Mouse (Mus musculus): ENCODE measurements around the gene Fgfr3. TPM values are rescaled to one million over a fixed set of nuclear protein-coding genes. Genes with fewer than 3 reads are reported as not detected.

Fgfr3 gene
- polyA plus RNA-seq, 1 experiment from 2014 or later: 58.5 TPM

DNA sequence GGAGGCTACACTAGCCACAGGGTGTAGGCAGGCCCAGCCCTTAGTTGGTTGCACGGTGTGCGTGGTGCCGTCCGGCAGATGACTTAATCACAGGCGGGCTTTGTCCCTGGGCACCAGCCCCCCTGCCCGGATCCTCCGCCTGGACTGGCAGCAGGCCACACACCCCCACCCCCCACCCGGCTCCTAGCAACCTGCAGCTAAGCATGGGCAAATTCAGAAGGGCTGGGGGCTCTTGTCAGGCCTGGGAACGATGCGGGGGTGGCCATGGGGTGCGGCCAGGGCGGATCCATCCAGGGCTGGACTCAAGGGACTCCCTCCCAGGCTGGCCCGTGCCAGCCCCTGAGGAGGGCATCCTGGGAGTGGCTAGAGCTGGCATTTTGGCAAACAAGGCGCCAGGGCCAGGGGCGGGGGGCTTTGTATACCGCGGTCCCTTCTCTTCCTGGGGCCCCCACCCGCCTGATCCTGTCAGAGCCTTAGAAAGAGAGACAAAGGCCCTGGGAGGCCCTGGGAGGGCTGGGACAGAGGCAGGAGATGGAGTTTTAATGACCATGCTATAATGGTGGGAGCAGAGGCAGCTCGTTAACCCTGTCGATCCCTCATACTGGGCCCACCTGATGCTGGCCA lies 32.1 kb upstream of the Fgfr3 start:
- Histone ChIP-seq H3K4me1 (peaks cover 63% of the 10 kb centered on the region), H3K9ac (peak overlapping the region; percentile 34), H3K4me3 (no peak overlapping the region), H3K9me3 (no peaks in the 10 kb centered on the region), H3K4me2 (replicated peaks) (peak overlapping the region; percentile 45), H3K36me3 (no peaks in the 10 kb centered on the region), H3K27me3 (replicated peaks) (peaks cover 16% of the 10 kb centered on the region), H3K27ac (peak overlapping the region; percentile 28; the same call in 1 of the 2 replicates)
- peak; percentile 86 for ATAC-seq (ENCODE audit: low FRiP score, low read depth)
- 16% methylated on average over 20 of the region's 20 CpGs for WGBS

DNA sequence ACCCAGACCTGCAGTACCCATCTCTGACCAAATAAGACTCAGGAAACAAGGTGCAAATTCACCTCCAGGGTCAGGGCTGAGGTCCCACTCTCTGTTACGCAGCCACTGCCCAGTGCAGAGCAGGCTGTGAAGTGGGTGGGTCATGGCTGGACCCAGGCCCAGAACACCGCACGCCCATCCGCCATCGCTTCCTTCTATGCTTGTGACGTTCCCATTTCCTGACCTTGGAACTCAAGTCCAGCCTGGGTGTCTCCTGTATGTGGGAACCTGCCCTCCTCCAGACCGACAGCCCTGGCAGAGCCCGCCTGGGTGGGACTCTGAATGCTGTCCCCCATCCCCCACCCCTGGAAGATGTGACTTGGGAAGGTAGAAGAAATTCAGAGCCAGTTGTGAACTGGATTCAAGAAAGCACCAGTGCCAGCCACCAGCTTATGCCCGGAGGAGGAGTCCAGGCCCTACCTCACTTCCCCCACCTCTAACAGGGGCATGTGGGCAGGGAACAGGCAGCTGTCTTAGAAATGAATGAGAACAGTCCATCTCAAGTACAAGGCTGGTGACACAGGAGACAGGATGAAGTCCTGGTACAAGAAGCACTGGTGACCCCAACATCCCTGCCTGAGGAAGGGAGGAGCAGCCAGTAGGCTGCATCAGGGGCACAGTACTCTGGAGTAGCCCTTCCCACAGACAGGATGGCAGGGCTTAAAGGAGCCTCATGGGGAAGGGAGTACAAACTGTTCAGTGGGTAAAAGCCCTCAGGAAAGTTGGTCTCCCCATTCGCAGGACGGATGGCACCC lies 31.4 kb upstream of the Fgfr3 start:
- 52% methylated on average over 11 of the region's 11 CpGs for WGBS
- no peak for ATAC-seq (ENCODE audit: low FRiP score, low read depth)
- H3K27me3 ChIP-seq (replicated peaks): peaks cover 23% of the 10 kb centered on the region
- no peaks in the 10 kb centered on the region for H3K36me3 ChIP-seq
- H3K4me3 ChIP-seq: no peak overlapping the region
- peaks cover 70% of the 10 kb centered on the region for H3K4me1 ChIP-seq
- H3K4me2 ChIP-seq (replicated peaks): peak overlapping the region; percentile 45
- no peak overlapping the region for H3K9ac ChIP-seq
- peak overlapping the region; percentile 26; the same call in 1 of the 2 replicates for H3K27ac ChIP-seq
- H3K9me3 ChIP-seq: no peaks in the 10 kb centered on the region

DNA sequence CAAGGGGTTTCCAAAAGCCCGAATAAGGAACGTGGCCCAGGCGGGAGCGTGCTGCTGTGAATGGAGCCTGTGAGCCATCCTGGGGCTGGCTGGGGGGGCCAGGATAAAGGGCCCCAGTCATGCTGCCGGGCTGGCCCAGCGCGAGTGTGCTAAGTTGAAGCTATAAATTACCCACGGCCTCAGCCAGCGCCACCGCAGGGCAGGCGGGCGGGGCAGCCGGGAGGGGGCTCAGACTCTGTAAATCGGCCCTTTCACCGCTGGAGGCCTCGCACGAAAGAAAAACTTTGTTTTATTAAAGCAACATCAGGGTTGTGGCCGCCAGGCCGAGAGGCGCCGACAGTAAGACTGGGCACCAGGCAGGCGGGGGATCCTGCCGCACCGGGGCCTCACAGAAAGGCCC lies 29.1 kb upstream of the Fgfr3 start:
- Histone ChIP-seq H3K27me3 (replicated peaks) (peaks cover 42% of the 10 kb centered on the region), H3K4me2 (replicated peaks) (peak overlapping the region; percentile 45), H3K36me3 (no peaks in the 10 kb centered on the region), H3K9ac (0 out of 2 replicates have a peak overlapping the region, but pooled peaks have one; percentile 14), H3K4me1 (peaks cover 88% of the 10 kb centered on the region), H3K4me3 (no peak overlapping the region), H3K27ac (peak overlapping the region; percentile 60; the same call in 1 of the 2 replicates), H3K9me3 (no peaks in the 10 kb centered on the region)
- WGBS: under 1% methylated on average over 24 of the region's 24 CpGs
- 0 out of 2 replicates have a peak, but pooled peaks have one; percentile 8 for ATAC-seq (ENCODE audit: low FRiP score, low read depth)

DNA sequence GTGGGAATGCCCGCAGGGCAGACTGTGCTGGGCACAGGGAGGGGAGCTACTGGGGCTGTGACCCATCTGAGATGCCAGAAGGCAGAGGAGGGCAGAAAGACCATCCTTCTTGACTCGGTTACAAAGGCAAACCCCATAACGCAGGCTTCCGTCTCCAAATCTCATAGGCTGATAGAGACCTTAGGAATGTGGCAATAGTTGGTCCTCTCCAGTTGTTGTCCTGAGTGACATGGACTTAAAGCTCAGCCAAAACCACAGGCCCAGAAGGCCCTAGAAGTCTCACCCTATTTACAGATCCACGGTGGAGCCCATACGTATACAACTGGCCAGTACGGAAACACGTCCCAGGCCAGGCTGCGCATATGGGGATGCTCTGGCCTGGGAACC lies 27.0 kb upstream of the Fgfr3 start:
- peak overlapping the region; percentile 64 for H3K27ac ChIP-seq
- 45% methylated on average over 9 of the region's 9 CpGs for WGBS
- H3K9me3 ChIP-seq: no peaks in the 10 kb centered on the region
- peaks cover 43% of the 10 kb centered on the region for H3K27me3 ChIP-seq (replicated peaks)
- no peak for ATAC-seq (ENCODE audit: low FRiP score, low read depth)
- peak overlapping the region; percentile 91 for H3K4me2 ChIP-seq (replicated peaks)
- H3K4me3 ChIP-seq: peak overlapping the region; percentile 39; the same call in 1 of the 2 replicates
- no peaks in the 10 kb centered on the region for H3K36me3 ChIP-seq
- no peak overlapping the region for H3K9ac ChIP-seq
- H3K4me1 ChIP-seq: peaks cover 92% of the 10 kb centered on the region

DNA sequence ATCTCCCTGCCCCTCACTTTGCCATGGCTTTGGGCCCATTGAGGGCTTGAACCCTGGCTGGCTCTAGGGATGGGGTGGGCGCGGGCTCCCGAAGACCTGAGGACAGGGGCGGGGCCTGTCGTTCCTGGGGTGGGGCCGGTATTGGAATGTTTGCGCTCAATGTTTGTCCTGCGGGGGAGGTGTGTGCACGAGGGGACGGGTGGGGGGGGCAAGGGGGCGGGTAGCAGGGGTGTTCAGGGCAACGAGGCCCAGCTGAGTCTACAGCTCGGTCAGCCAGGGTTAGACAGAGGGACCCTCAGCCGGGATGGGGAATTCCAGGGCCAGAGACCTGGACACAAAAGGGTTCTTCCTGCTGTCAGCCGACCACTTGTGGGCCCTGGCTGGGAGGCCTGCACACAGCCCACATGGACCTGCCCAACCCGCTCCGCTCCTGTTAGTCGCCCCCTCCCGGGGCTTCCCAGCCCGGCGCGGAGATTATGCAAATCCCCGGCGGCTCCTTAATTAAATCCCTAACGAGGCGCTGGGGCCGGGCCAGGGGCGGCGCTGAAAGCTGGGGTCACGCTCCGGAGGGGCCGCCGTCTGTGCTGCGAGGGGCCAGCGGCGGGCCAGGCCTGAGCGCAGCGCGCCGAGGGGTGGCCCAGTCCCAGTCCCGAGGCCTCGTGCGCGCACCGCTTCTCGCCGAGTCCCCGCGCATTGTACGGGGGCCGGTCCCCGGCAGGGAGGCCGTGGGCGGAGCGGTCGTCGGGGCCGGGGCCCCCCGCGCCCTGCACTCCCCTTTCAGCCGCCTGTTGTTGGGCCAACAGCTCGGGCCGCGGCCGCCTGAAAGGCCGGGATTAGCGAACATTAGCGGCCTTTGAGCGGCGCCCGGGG lies 26.4 kb upstream of the Fgfr3 start:
- Histone ChIP-seq H3K27me3 (replicated peaks) (peaks cover 47% of the 10 kb centered on the region), H3K27ac (peak overlapping the region; percentile 64), H3K4me2 (replicated peaks) (peak overlapping the region; percentile 91), H3K9ac (peak overlapping the region; percentile 62), H3K9me3 (no peaks in the 10 kb centered on the region), H3K4me3 (peak overlapping the region; percentile 39), H3K36me3 (no peaks in the 10 kb centered on the region), H3K4me1 (peaks cover 90% of the 10 kb centered on the region)
- under 1% methylated on average over 69 of the region's 71 CpGs for WGBS
- ATAC-seq (ENCODE audit: low FRiP score, low read depth): peak; percentile 48

DNA sequence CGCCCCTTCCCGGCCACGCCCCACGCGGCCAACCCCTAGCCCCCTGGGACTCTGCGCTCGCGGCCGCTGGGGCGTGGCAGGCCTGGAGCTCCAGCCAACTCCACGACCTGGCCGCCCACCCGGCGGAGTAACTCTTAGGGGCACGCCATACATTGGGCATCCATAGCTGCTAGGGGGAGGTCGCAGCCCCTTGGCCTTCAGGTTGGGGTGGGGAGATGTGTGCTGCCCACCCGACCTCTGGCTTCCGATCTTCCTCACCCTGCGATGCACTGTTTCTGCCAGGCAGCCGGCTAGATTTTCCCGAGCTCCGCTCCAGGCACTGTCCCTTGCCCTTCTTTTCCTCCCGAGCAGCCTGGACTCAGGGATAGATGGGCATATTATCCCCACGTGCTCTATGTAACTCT lies 25.8 kb upstream of the Fgfr3 start:
- H3K4me3 ChIP-seq: peak overlapping the region; percentile 39
- H3K4me1 ChIP-seq: peaks cover 90% of the 10 kb centered on the region
- H3K4me2 ChIP-seq (replicated peaks): peak overlapping the region; percentile 91
- ATAC-seq (ENCODE audit: low FRiP score, low read depth): no peak; the same call in 1 of the 2 replicates
- no peaks in the 10 kb centered on the region for H3K9me3 ChIP-seq
- H3K27ac ChIP-seq: peak overlapping the region; percentile 64
- H3K36me3 ChIP-seq: no peaks in the 10 kb centered on the region
- H3K9ac ChIP-seq: peak overlapping the region; percentile 62
- WGBS: under 1% methylated on average over 24 of the region's 24 CpGs
- peaks cover 48% of the 10 kb centered on the region for H3K27me3 ChIP-seq (replicated peaks)

DNA sequence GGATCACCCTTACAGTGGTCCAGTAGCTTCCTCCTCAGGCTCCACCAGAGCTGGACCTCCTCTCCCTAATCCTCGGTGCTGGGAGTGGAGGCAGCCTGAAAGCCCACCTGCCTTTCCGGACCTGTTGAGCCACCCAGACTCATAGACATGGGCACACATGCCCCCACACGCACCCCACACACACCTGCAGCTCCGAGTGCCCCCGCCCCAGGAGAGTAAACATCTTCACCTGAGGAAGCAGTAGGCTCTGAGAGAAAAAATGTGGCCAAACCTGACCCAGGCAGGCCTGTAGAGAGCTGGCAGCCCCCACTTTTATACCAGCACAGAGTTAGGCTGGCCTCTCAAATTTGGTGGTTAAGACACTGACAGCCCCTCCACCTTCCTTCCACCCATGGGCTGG lies 25.0 kb upstream of the Fgfr3 start:
- 0 out of 2 replicates have a peak overlapping the region, but pooled peaks have one; percentile 91 for H3K4me2 ChIP-seq (replicated peaks)
- H3K27me3 ChIP-seq (replicated peaks): peaks cover 47% of the 10 kb centered on the region
- ATAC-seq (ENCODE audit: low FRiP score, low read depth): no peak
- no peak overlapping the region for H3K4me3 ChIP-seq
- no peaks in the 10 kb centered on the region for H3K9me3 ChIP-seq
- WGBS: 61% methylated on average over 5 of the region's 5 CpGs
- no peak overlapping the region for H3K9ac ChIP-seq
- no peak overlapping the region for H3K27ac ChIP-seq
- peaks cover 89% of the 10 kb centered on the region for H3K4me1 ChIP-seq
- no peaks in the 10 kb centered on the region for H3K36me3 ChIP-seq

DNA sequence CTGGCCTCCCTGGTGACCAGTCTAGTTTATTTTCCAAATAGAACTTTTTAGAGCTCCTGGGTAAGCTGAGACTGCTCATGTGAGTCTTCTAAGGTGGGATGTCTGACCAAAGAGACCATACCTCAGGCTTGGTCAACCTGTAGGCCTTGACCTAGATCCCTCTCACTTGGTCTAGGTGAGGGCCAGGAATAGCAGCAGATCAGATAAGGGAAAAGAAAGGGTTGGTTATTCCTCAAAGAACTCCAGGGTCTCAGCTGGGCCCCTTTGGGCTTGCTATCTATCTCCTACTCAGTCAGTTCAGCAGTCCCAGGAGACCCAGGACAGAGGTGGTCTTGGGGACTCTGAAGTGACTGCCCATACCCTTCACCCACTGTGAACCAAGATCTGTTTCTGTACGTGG lies 23.9 kb upstream of the Fgfr3 start:
- H3K36me3 ChIP-seq: no peaks in the 10 kb centered on the region
- no peak overlapping the region for H3K27ac ChIP-seq
- no peak for ATAC-seq (ENCODE audit: low FRiP score, low read depth)
- no peak overlapping the region for H3K4me2 ChIP-seq (replicated peaks)
- H3K4me3 ChIP-seq: no peak overlapping the region
- H3K9ac ChIP-seq: no peak overlapping the region
- H3K27me3 ChIP-seq (replicated peaks): peaks cover 47% of the 10 kb centered on the region
- peaks cover 80% of the 10 kb centered on the region for H3K4me1 ChIP-seq
- H3K9me3 ChIP-seq: no peaks in the 10 kb centered on the region
- WGBS: 45% methylated on average over 1 of the region's 1 CpGs

DNA sequence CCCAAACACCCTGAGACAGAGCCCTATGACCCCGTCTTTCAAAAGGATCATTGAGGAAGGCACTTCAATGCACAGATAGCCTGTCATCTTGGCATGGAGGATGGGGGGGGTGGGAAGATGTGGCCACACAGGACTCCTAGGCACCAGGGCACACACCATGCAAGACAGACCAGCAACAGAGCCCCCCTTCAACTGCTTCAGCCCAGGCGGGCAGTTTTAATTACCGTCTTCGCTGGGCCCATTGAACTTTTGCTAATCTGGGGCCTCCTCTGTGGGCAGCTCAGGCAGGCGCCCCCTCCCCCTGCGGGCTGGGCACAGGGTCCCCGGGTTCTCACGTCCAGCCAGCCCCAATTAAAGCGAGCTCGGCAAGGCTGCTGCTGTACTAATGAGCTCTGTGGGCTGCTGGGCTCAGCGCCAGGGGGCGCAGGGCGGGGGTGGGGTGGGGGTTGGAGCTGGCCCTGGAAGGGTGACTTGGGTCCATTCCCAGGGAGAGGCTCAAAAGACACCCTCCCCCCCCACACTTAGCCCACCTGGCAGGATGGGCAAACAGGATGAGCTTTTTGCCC lies 23.4 kb upstream of the Fgfr3 start:
- peaks cover 47% of the 10 kb centered on the region for H3K27me3 ChIP-seq (replicated peaks)
- H3K9ac ChIP-seq: no peak overlapping the region
- no peaks in the 10 kb centered on the region for H3K36me3 ChIP-seq
- H3K4me1 ChIP-seq: peaks cover 75% of the 10 kb centered on the region
- H3K4me3 ChIP-seq: no peak overlapping the region
- WGBS: 14% methylated on average over 13 of the region's 13 CpGs
- H3K4me2 ChIP-seq (replicated peaks): peak overlapping the region; percentile 28; the same call in 1 of the 2 replicates
- no peaks in the 10 kb centered on the region for H3K9me3 ChIP-seq
- peak overlapping the region; percentile 2; the same call in 1 of the 2 replicates for H3K27ac ChIP-seq
- ATAC-seq (ENCODE audit: low FRiP score, low read depth): no peak

DNA sequence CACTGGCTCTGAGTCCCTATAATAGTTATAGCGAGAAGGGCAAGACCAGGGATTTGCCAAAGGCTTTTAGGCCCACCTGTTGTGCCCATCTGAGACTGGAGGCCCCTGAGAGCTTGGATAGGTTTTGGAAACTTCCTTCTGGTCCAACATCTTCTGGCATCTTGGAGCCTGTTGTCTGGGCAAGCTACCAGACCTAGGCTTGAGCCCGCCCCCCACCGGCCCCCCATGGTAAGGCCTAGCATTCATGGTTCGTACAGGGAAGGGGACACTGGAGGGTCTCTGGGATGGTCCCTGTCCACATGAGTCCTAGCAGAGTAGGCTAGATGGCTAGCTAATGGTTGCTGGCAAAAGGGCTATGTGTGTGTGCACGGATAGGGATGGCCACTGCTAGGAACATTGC lies 22.8 kb upstream of the Fgfr3 start:
- Histone ChIP-seq H3K9me3 (no peaks in the 10 kb centered on the region), H3K36me3 (no peaks in the 10 kb centered on the region), H3K27me3 (replicated peaks) (peaks cover 47% of the 10 kb centered on the region), H3K4me1 (peaks cover 72% of the 10 kb centered on the region), H3K9ac (no peak overlapping the region), H3K4me2 (replicated peaks) (no peak overlapping the region), H3K27ac (no peak overlapping the region), H3K4me3 (no peak overlapping the region)
- no peak for ATAC-seq (ENCODE audit: low FRiP score, low read depth)
- WGBS: 89% methylated on average over 5 of the region's 5 CpGs

DNA sequence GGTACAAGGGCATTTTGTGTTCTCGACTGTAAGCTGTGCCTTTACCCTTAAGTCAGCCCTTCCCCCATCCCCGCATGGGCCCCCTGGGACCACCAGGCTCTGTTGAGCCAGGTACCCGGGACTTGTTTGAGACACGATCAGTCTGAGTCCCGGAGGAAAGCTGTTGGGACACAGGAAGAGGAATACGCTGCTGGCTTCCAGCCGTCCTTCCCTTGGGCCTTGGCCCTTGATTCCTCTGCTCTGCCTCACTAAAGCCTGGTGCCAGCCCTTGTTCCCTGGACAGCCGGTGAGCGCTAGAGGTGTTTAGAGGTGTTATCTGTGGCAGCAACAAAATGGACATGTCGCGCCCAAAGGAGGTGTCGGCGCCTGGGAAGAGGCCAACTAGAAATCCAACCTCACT lies 21.5 kb upstream of the Fgfr3 start:
- no peaks in the 10 kb centered on the region for H3K36me3 ChIP-seq

More for the DNA sequence above, 21.5 kb upstream of the Fgfr3 start:
- Histone ChIP-seq H3K9me3 (no peaks in the 10 kb centered on the region), H3K27ac (no peak overlapping the region), H3K4me2 (replicated peaks) (no peak overlapping the region), H3K9ac (no peak overlapping the region), H3K27me3 (replicated peaks) (peaks cover 34% of the 10 kb centered on the region), H3K4me1 (peaks cover 72% of the 10 kb centered on the region), H3K4me3 (no peak overlapping the region)
- ATAC-seq (ENCODE audit: low FRiP score, low read depth): no peak
- 50% methylated on average over 13 of the region's 13 CpGs for whole genome bisulfite sequencing

All from neural tube, embryonic 12.5 days (tissue).